Mouse (Mus musculus): Measurements from ENCODE around the gene Olfr525. TPM values are rescaled to one million over a fixed set of nuclear protein-coding genes. Genes with fewer than 3 reads are reported as not detected.
A peak's percentile ranks its signal among the peaks of the same experiment; 100 is the strongest.

Gene Olfr525
- total RNA-seq (2017) = not detected in 2 replicates

DNA sequence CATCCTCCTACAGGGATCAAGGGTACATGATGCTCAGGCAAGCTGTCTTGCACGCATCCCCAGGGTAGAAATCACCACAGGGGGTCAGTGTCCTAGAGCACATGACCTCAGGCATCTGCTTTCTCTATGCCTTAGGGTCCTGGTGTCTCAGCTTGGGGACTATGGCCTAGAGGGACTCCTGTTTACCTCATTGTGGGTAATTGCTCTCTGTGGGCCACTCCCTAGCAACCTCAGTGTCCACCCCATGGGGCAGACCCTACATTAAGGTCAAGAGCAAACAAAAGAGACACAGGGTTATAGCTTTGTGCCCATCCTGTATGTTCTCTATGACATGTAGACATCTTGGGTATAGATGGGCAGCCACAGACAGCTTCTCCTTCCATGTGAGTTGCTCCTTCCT, at the start of gene Olfr525:
Gene Olfr525 (plus strand): TSS at position 301 of the 400 bp plus-strand sequence.
- ATAC-seq (ENCODE audit: extremely low read depth, insufficient number of reproducible peaks, low FRiP score, poor library complexity, severe bottlenecking) = no peak

DNA sequence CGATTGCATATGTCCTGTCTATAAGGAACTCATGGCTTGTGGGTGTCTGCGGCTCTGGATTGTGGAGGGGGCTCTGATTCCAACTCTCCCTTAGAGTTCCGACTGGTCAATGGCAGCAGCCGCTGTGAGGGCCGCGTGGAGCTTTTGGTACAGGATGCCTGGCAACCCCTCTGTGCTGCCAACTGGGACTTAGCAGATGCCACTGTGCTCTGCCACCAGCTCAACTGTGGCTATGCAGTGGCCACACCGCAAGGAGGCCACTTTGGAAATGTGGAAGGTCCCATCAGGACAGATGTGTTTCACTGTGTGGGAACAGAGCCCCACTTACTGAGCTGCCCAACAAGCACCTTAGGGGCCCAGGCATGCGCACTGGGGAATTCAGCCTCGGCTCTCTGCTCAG, 24.9 kb upstream of the Olfr525 start:
- ATAC-seq (ENCODE audit: extremely low read depth, insufficient number of reproducible peaks, low FRiP score, poor library complexity, severe bottlenecking) = no peak

DNA sequence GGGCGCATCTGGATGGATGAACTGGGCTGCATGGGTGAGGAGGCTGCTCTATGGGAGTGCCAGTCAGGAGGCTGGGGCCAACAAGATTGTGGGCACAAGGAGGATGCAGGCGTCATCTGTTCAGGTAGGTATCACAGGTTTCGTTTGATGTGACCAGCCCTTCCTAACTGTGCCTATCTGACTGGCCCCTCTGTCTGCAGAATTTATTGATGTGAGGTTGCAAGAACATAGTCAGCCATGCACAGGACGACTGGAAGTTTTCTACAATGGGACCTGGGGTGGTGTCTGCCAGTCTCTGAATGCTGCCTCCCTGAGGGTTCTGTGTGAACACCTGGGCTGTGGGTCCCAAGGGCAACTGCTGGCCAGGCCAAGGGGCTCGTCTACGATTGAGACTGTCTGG, 23.8 kb upstream of the Olfr525 start:
- no peak for ATAC-seq (ENCODE audit: extremely low read depth, insufficient number of reproducible peaks, low FRiP score, poor library complexity, severe bottlenecking)

DNA sequence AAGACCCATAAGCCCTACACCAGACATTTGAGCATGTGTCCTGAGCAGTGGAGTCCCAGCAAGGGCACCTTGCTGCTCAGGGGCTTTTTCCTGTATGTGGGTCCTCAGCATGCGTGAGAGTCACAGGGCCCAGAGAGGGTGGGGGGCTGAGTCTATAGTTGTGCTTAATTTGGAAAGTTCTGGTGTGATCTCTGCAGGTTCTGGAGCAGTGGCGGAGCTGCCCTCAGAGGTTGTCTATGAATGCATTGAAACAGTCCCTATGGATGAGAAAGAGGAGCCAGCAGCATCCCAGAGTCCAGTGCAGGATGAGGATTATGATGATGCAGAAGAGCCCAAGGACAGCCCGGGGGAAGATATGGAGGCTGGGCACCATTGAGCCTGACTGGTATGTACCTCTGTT, 21.2 kb upstream of the Olfr525 start:
- no peak for ATAC-seq (ENCODE audit: extremely low read depth, insufficient number of reproducible peaks, low FRiP score, poor library complexity, severe bottlenecking)

DNA sequence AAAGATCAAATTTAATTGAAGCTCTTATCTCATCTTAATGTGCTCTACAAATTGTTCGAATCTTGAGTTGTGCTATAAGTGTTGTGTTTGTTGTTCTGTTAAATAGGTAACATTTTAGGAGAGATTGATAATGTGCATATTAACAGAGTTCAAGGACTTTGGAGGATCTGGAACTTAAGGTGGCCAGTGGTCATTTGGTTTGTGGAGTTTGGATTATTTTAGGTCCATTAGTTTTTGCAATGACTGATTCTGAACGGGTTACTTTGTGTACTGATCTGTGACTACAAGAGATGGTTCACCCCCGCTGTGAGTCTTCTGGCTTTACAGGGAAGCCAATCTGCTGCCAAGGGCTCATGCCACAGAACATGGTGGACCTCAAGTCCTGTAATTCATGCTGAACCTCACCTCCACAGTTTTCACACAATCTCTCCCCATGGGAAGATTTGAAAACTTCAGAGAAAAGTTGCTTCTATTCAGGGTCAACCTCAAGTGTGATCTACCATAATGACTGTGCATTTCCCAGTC, 735 bp upstream of the Olfr525 start:
- no peak for ATAC-seq (ENCODE audit: extremely low read depth, insufficient number of reproducible peaks, low FRiP score, poor library complexity, severe bottlenecking)

DNA sequence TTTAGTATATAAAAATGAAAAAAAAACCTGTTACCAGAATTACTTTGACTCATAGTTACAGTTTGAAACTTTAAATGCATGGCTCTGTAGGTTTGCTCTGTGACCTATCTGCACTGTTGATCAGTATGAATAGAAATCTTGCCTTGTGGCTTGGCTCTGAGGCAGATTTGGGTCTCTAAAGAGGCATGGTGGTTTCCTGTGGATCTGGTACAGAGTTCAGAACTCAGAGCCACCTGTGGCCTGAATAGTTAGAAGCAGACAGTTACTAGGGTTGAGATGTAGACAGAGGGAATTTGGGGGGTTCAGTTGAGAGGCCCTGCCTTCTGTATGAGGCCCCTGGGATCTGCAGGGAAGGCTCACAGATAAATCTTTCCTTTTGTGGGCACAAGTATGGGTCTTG, 477 bp downstream of the Olfr525 start:
- no peak for ATAC-seq (ENCODE audit: extremely low read depth, insufficient number of reproducible peaks, low FRiP score, poor library complexity, severe bottlenecking)

DNA sequence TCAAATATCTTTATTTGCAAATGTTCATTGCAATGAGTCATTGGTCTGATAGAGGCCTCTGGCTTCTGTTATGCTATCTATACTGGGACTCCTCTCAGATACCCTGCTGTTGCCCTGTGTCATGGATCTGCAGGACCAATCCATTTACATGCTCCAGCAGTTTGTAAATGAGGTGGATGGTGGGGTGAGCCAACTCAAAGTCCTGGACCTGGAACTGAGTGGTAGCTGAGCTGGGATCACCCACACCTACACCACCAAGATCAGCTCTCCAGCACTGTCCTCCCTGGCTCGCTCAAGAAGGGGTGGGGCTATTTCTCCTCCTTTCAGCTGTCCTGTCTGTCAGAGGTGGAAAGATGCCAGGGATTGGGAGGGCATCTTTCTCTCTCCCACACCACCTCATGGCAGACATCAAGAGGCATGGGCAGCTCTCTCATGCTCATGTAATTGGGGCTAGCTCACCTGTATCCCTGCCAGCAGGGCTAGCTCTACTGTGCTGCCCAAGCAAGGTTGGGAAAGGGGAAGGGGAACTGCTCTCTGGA, 9.2 kb downstream of the Olfr525 start:
- ATAC-seq (ENCODE audit: extremely low read depth, insufficient number of reproducible peaks, low FRiP score, poor library complexity, severe bottlenecking) = no peak

DNA sequence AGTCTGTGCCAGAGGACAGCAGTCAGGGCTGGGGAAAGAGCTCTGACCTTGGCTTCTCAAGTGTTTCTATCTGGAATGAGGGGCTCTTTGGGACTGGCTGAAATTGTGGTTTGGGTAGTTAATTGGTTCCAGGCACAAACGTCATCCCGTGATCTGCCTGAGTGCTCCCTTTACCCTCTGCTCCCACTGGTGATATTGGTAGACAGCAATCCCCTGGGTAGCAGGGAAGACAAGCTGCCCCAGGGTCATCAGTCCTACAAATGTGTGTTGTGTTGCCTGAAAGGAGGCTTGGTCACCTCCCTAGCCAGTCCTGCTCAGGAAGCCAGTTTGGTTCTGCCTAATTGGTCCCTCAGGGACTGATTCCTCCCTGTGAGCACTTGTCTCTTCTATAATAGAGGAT, 13.1 kb downstream of the Olfr525 start, which contains the start of gene Olfr527:
Gene Olfr527 (plus strand): TSS at position 301 of the 400 bp plus-strand sequence.
- ATAC-seq (ENCODE audit: extremely low read depth, insufficient number of reproducible peaks, low FRiP score, poor library complexity, severe bottlenecking) = no peak

DNA sequence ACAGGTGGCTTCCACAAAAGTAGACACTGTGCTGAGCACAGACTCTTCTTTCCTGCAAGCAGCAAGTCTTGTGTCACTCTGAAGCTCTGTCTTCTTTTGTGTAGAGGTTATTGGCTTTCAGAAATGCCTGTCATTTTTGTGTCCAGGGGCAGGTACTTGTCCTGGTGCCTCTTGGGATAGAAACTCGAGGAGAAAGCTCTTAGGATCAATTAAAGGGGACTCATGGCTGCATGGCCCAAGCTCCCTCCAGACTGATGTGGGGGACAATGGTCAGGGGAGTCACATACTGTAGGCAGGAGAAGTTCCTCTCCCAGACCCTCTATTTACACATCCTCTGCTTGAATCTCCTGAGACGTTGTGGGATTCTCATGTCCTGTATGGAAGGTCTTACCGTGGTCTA, 40.9 kb downstream of the Olfr525 start, which contains the start of gene Olfr60:
Gene Olfr60 (minus strand): TSS at position 101 of the 400 bp plus-strand sequence.
- no peak for ATAC-seq (ENCODE audit: extremely low read depth, insufficient number of reproducible peaks, low FRiP score, poor library complexity, severe bottlenecking)

DNA sequence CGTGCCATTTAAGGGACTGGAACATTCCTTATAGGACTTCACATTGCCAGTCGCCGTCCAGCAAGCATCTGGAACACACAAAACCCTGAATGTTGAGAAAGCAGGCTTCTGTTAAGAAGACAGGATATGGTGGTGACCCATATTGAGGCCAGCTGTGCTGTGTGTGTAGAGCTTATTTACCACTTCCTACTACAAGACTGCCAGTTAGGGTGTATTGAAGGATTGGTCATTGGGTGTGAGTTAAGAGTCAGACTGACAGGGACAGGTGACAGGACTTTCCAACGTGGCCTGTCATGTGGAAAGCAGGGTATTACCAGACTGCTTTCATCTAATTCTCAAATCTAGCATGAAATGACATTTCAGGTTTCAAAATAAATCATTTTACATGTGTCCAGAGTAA, 53.6 kb downstream of the Olfr525 start:
- 0 out of 2 replicates have a peak, but pooled peaks have one; percentile 6 for ATAC-seq (ENCODE audit: extremely low read depth, insufficient number of reproducible peaks, low FRiP score, poor library complexity, severe bottlenecking)

DNA sequence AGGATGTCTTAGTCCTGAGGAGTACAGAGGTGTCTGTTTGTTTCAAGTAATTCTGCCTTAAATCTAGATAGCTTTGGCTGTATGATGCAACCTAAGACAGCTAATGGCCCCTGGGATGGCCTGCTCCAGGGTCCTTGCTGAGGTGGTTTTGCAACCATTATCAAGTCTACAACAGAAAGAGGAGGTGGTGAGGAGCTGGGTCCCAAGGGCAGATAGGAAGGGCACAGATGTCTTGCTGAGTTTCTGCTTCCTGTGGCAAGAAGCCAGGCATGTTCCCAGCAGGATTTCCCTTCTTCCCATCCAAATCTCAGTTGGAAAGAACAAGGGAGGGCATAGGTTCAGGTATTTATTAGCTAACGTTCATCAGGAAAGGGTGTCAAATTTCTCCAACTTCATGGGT, 55.6 kb downstream of the Olfr525 start, which contains the start of gene Olfr530:
Gene Olfr530 (minus strand): TSS at position 101 of the 400 bp plus-strand sequence.
- no peak for ATAC-seq (ENCODE audit: extremely low read depth, insufficient number of reproducible peaks, low FRiP score, poor library complexity, severe bottlenecking)

DNA sequence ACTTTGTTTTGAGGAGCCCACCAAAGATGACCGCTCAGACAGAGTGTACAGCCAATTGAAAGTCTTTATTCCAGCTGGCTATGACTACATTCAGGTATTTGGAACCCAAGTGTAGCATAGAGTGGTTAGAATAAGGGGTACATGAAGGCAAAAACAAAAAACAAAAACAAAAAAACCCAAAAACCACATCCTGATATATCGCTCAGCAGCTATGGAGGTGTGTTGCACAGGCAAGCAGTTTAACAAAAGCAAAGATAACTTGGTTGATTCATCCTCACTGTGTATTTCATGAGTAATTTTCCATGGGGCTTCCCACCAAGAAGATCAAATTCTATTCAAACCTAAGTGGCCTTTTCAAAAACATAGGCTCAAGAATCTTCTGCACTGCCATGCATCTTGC, 56.3 kb downstream of the Olfr525 start:
- ATAC-seq (ENCODE audit: extremely low read depth, insufficient number of reproducible peaks, low FRiP score, poor library complexity, severe bottlenecking) = no peak

Other genes with a start within 250 kb of the Olfr525 start
- gene Caly, start 238.3 kb upstream of the Olfr525 start, total RNA-seq (2017) = not detected in 2 replicates
- gene Prap1, start 227.5 kb upstream of the Olfr525 start, total RNA-seq (2017) = not detected in 2 replicates
- gene Fuom, start 218.4 kb upstream of the Olfr525 start, total RNA-seq (2017) = 1.9 TPM in 1 of 2 replicates, not detected in the other
- gene Paox, start 205.1 kb upstream of the Olfr525 start, total RNA-seq (2017) = 2.2 and 4.9 TPM in 2 replicates
- 20.0 and 45.2 TPM in 2 replicates for gene Echs1, start 204.4 kb upstream of the Olfr525 start, total RNA-seq (2017)
- gene Mtg1, start 183.3 kb upstream of the Olfr525 start, total RNA-seq (2017) = 5.0 and 13.8 TPM in 2 replicates
- gene Sprn, start 166.0 kb upstream of the Olfr525 start, total RNA-seq (2017) = not detected in 2 replicates
- not detected in 2 replicates for gene Olfr522, start 156.1 kb upstream of the Olfr525 start, total RNA-seq (2017)
- gene Olfr523, start 147.6 kb upstream of the Olfr525 start, total RNA-seq (2017) = 0.23 TPM in 1 of 2 replicates, not detected in the other
- not detected in 2 replicates for gene Olfr524, start 114.9 kb upstream of the Olfr525 start, total RNA-seq (2017)
- gene Cd163l1, start 102.6 kb upstream of the Olfr525 start, total RNA-seq (2017) = 0.47 and 1.6 TPM in 2 replicates
- 4.4 and 4.7 TPM in 2 replicates for gene 5830411N06Rik, start 73.6 kb upstream of the Olfr525 start, total RNA-seq (2017)
- gene Olfr527, start 13.2 kb downstream of the Olfr525 start, total RNA-seq (2017) = 0.37 TPM in 1 of 2 replicates, not detected in the other
- gene Olfr60, start 40.8 kb downstream of the Olfr525 start, total RNA-seq (2017) = not detected in 2 replicates
- gene Olfr530, start 55.5 kb downstream of the Olfr525 start, total RNA-seq (2017) = not detected in 2 replicates
- gene Olfr531, start 82.1 kb downstream of the Olfr525 start, total RNA-seq (2017) = not detected in 2 replicates
- not detected in 2 replicates for gene Olfr532, start 100.8 kb downstream of the Olfr525 start, total RNA-seq (2017)
- gene Olfr533, start 142.5 kb downstream of the Olfr525 start, total RNA-seq (2017) = not detected in 2 replicates
- gene Olfr535, start 163.4 kb downstream of the Olfr525 start, total RNA-seq (2017) = not detected in 2 replicates
- gene Olfr536, start 186.5 kb downstream of the Olfr525 start, total RNA-seq (2017) = not detected in 2 replicates
- not detected in 2 replicates for gene Olfr538, start 247.0 kb downstream of the Olfr525 start, total RNA-seq (2017)

Measured in neutrophil, adult 5-6 weeks (primary cell).